Mouse (Mus musculus) erythroblast, embryonic 14.5 days (primary cell): ENCODE data around the gene Trmt61a. TPM values are rescaled to one million over a fixed set of nuclear protein-coding genes. Genes with fewer than 3 reads are reported as not detected.

ENCODE experiments used
- H3K27me3 ChIP-seq: 2 replicates; pipeline ENCODE4 v1.6.1; 2012; ENCODE audit warnings: inconsistent platforms; ENCODE audit not compliant: control insufficient read depth
- H3K36me3 ChIP-seq: 2 replicates; pipeline ENCODE4 v1.6.1; 2012; ENCODE audit warnings: mild to moderate bottlenecking, inconsistent platforms; ENCODE audit not compliant: control insufficient read depth
- H3K4me1 ChIP-seq: 2 replicates; pipeline ENCODE4 v1.6.1; 2012; ENCODE audit warnings: inconsistent platforms; ENCODE audit not compliant: control insufficient read depth
- H3K4me3 ChIP-seq: replicated peaks from 2 replicates; pipeline ENCODE3; 2012; ENCODE audit warnings: moderate library complexity, mild to moderate bottlenecking, inconsistent platforms
- H3K9me3 ChIP-seq: 2 replicates; pipeline ENCODE4 v1.6.1; 2012; ENCODE audit warnings: low read length, inconsistent platforms, mixed read lengths; ENCODE audit not compliant: control insufficient read depth
- GATA1 ChIP-seq: IDR thresholded peaks from 2 replicates; pipeline ENCODE4 v1.6.1; 2012; ENCODE audit warnings: low read length, inconsistent platforms, mixed read lengths
- TAL1 ChIP-seq: IDR thresholded peaks from 3 replicates; pipeline ENCODE4 v1.6.1; 2012; ENCODE audit warnings: low read length, inconsistent platforms, mixed read lengths
- polyA plus RNA-seq: library from polyadenylated mRNA; stranded (reverse); fragments of >175 nt; gene quantifications from 2 replicates; pipeline ENCODE4 v1.2.3, GENCODE M21; 2012

Trmt61a gene
- polyA plus RNA-seq, 1 experiment, result 0.96 TPM

DNA sequence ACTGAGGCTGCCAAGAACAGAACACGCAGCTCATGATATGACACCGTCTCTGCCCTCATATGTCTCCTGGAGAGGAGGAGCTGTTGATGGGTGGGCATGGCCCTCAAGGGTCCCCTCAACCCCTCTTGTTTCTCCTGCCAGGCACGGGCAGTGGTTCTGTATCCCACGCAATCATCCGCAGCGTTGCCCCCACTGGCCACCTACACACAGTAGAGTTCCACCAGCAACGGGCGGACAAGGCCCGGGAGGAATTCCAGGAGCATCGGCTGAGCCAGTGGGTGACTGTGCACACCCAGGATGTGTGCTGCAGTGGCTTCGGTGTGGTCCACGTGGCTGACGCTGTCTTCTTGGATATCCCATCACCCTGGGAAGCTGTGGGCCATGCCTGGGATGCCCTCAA is 2.8 kb downstream of the Trmt61a start:
- H3K36me3 ChIP-seq, result peaks cover 42% of the 10 kb centered on the region

DNA sequence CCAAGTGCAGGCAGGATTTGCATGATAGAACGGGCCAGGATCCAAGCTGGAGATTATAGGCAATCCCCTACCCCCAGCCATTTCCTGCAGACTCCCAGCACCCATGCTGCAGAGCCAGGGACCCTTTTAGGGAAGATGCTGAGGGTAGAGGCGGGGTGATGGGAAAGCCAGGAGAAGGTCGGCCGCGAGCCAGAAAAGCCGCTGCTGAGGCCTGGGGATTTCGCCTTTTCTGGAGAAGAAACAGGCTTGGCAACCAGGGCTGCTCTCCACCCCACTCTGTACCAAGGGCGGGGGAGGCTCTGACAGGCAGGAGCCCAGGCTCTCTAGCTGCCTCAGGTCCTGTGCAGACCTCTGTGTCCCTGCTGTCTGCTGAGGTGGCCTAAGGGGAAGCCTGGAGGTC is 3.4 kb downstream of the Trmt61a start:
- Histone ChIP-seq H3K36me3 (peaks cover 42% of the 10 kb centered on the region), H3K4me1 (peaks cover 26% of the 10 kb centered on the region)

More for the DNA sequence above, 2.8 kb downstream of the Trmt61a start:
- peaks cover 26% of the 10 kb centered on the region for H3K4me1 ChIP-seq
- H3K27me3 ChIP-seq, result peaks cover 5% of the 10 kb centered on the region
- H3K9me3 ChIP-seq, result no peaks in the 10 kb centered on the region
- TF ChIP-seq TAL1 (no peak), GATA1 (no peak)
- H3K4me3 ChIP-seq, result no peak overlapping the region

GRCm38 (mm10) chr12:111682003-111682402 is 4.1 kb downstream of the Trmt61a start:
- no peak overlapping the region for H3K4me3 ChIP-seq
- no peaks in the 10 kb centered on the region for H3K27me3 ChIP-seq
- no peaks in the 10 kb centered on the region for H3K9me3 ChIP-seq
- TF ChIP-seq TAL1, result no peak
- TF ChIP-seq GATA1, result no peak
- H3K4me1 ChIP-seq, result peaks cover 26% of the 10 kb centered on the region
- peaks cover 42% of the 10 kb centered on the region for H3K36me3 ChIP-seq

More for the DNA sequence above, 3.4 kb downstream of the Trmt61a start:
- TF ChIP-seq GATA1, result no peak
- TF ChIP-seq TAL1, result no peak
- H3K4me3 ChIP-seq, result no peak overlapping the region
- no peaks in the 10 kb centered on the region for H3K27me3 ChIP-seq
- H3K9me3 ChIP-seq, result no peaks in the 10 kb centered on the region

GRCm38 (mm10) chr12:111682806-111683205 is 4.9 kb downstream of the Trmt61a start:
- Histone ChIP-seq H3K27me3 (no peaks in the 10 kb centered on the region), H3K4me1 (peaks cover 18% of the 10 kb centered on the region), H3K36me3 (peaks cover 42% of the 10 kb centered on the region), H3K4me3 (no peak overlapping the region), H3K9me3 (no peaks in the 10 kb centered on the region)
- no peak for TF ChIP-seq TAL1
- no peak for TF ChIP-seq GATA1

GRCm38 (mm10) chr12:111686390-111686789 is 8.5 kb downstream of the Trmt61a start:
- Histone ChIP-seq H3K9me3 (no peaks in the 10 kb centered on the region), H3K27me3 (no peaks in the 10 kb centered on the region), H3K36me3 (peaks cover 29% of the 10 kb centered on the region), H3K4me3 (no peak overlapping the region), H3K4me1 (peaks cover 3% of the 10 kb centered on the region; the same call in 1 of the 2 replicates)
- no peak for TF ChIP-seq TAL1
- TF ChIP-seq GATA1, result no peak

DNA sequence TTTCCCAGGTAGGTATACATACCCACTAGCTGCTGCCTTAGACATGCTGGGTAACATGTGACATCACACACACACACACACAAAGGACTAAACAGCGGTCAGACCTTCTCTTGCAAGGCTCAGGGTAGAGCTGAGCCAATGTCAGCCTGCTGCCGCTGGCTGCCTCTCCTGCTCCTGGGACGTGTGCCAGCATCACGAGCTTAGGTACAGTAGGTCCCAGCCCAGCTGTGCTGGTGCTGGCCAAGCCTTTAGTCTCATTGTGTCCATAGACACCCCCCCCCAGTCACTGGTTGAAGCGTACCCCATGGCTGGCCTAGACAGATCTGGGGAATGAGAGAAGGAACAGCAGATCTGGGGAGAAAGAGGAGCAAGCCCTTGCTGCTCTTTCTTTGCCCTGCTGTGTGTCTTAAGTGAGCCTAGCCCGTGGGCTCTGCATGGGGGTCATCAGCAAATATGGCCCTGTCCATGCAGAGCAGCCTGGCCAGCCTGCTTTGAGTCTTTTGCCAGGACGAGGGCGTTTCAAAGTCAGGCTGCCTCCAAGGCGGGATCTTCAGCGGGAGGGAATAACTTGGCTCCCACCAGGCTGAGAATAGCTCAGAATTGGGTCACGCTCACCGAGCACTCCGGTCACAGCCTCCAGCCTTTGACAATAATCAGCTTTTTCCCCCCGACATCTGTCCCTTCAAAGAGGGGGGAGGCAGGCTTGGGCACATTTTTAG is 9.6 kb downstream of the Trmt61a start:
- Histone ChIP-seq H3K27me3 (no peaks in the 10 kb centered on the region), H3K4me3 (no peak overlapping the region), H3K4me1 (peaks cover 1% of the 10 kb centered on the region; the same call in 1 of the 2 replicates), H3K36me3 (peaks cover 18% of the 10 kb centered on the region), H3K9me3 (no peaks in the 10 kb centered on the region)
- no peak for TF ChIP-seq TAL1
- TF ChIP-seq GATA1, result no peak

DNA sequence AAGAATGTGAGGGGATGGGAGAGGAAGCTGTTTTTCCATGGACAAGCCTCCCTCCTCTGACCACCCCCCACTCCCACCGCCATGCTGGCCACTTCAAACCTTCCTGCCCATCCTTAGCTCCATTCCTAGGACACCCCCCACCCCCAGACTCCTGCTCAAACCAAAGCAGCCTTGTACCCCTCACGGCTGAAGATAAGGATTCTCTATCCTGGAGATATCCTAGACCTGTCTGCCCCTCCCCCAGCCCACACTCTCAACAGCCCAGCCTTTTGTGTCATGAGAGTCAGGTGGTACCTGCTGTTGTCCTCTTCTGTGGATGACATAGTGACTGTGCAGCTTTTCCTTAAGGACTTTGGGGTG is 10.1 kb downstream of the Trmt61a start:
- Histone ChIP-seq H3K27me3 (no peaks in the 10 kb centered on the region), H3K4me3 (no peak overlapping the region), H3K9me3 (no peaks in the 10 kb centered on the region), H3K36me3 (peaks cover 13% of the 10 kb centered on the region), H3K4me1 (peaks cover 3% of the 10 kb centered on the region; the same call in 1 of the 2 replicates)
- TF ChIP-seq GATA1 (no peak), TAL1 (no peak)

- no peaks in the 10 kb centered on the region for H3K27me3 ChIP-seq
Measured at GRCm38 (mm10) chr12:111689426-111689825, 11.5 kb downstream of the Trmt61a start.

GRCm38 (mm10) chr12:111691346-111691872 is 13.5 kb downstream of the Trmt61a start:
- Histone ChIP-seq H3K9me3 (no peaks in the 10 kb centered on the region), H3K4me3 (no peak overlapping the region), H3K36me3 (no peaks in the 10 kb centered on the region), H3K4me1 (peaks cover 8% of the 10 kb centered on the region), H3K27me3 (no peaks in the 10 kb centered on the region)
- TF ChIP-seq TAL1 (no peak), GATA1 (no peak)

More at GRCm38 (mm10) chr12:111689426-111689825, 11.5 kb downstream of the Trmt61a start:
- H3K4me3 ChIP-seq, result no peak overlapping the region
- no peaks in the 10 kb centered on the region; the same call in 1 of the 2 replicates for H3K36me3 ChIP-seq
- H3K9me3 ChIP-seq, result no peaks in the 10 kb centered on the region
- TF ChIP-seq GATA1 (no peak), TAL1 (no peak)
- peaks cover 8% of the 10 kb centered on the region for H3K4me1 ChIP-seq
